18 mouse cellular contexts compared by ENCODE assay signal in the genomic region with DNA sequence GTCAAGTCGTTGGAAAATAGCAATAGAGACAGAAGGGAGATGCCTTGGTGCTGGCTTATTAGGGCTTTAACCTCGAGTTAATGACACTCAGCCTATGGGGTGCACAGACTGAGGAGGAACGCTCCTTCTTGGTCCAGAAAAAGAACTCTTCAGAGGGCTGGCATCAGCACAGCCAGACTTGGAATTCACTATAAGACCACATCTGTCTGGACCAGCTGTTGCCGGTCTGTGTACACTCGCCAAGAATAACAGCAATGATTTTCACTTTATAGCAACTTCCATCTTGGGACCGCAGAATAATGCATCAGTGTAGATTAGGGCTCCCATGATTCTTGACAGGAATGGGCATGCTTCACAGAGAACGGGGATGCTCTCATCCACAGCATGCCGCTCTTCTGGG.
DNase-seq lines count a peak whose midpoint lies in the region; ATAC-seq and TF ChIP-seq lines count a peak whose summit lies in the region.
"Had no signal": no experiment of that assay in that cellular context is flagged by ENCODE, and none has a peak within 500 bp of the region (broad histone marks: within the 10 kb centered on the region; RNA-seq: fewer than 3 reads in every experiment).

No protein-coding gene starts in this region.

- no peak overlapping the region for H3K4me2 ChIP-seq in kidney, embryonic 14.5 days (replicated peaks; ENCODE audit: low read depth, low read length)
- no peak overlapping the region for H3K4me2 ChIP-seq in limb, embryonic 13.5 days (replicated peaks)
- H3K4me2 ChIP-seq: embryonic facial prominence, embryonic 12.5 days; heart, embryonic 11.5 days; hindbrain, embryonic 12.5 days; liver, embryonic 11.5 days; midbrain, embryonic 11.5 days; neural tube, embryonic 12.5 days had no signal

- TF ChIP-seq CTCF in kidney, adult 2 months (conservative IDR thresholded peaks at IDR 0.05; ENCODE audit: insufficient read depth, insufficient read length, low read depth, low read length) = no peak

- 0 out of 2 replicates have a peak, but pooled peaks have one; percentile 20 for ATAC-seq in kidney, embryonic 14.5 days (ENCODE audit: low FRiP score, low TSS enrichment)
- ATAC-seq in limb, embryonic 13.5 days (ENCODE audit: low FRiP score, low read depth) = peak; percentile 59; the same call in 1 of the 2 replicates

- no peaks in the 10 kb centered on the region for H3K27me3 ChIP-seq in kidney, embryonic 14.5 days (ENCODE audit: control insufficient read depth, insufficient read depth, low read length)
- no peaks in the 10 kb centered on the region for H3K27me3 ChIP-seq in kidney, adult 2 months (replicated peaks; ENCODE audit: control insufficient read depth, insufficient read depth, low read length)
- H3K27me3 ChIP-seq in limb, embryonic 13.5 days = no peaks in the 10 kb centered on the region
- no peaks in the 10 kb centered on the region for H3K27me3 ChIP-seq in limb, embryonic 10.5 days (ENCODE audit: low read depth, poor library complexity, severe bottlenecking)
- H3K27me3 ChIP-seq: embryonic facial prominence, embryonic 12.5 days; hindbrain, embryonic 12.5 days; neural tube, embryonic 12.5 days had no signal

- DNase-seq in kidney, adult 2 months = no peak
- no peak for DNase-seq in limb, embryonic 10.5 days (ENCODE audit: low spot score)
- peak; percentile 26 for DNase-seq in 3T3-L1 (ENCODE audit: low read depth, low spot score)
- DNase-seq in fibroblast of lung, adult 2 months (ENCODE audit: low read depth) = peak; percentile 21
- DNase-seq in left cerebral cortex, adult 9 months (ENCODE audit: low spot score in 2 of 2) = no peak
- no peak for DNase-seq in cerebellum, postnatal 14 days
- DNase-seq: adrenal gland, adult 8-10 months; B cell, adult 2 months; cerebellum, adult 9-10 months; layer of hippocampus, postnatal 36 days had no signal

- no peak overlapping the region for H3K4me3 ChIP-seq in kidney, embryonic 14.5 days (ENCODE audit: low read length)
- H3K4me3 ChIP-seq in kidney, adult 2 months (ENCODE audit: insufficient read depth, low read depth, low read length) = no peak overlapping the region
- H3K4me3 ChIP-seq in limb, embryonic 13.5 days = no peak overlapping the region
- no peak overlapping the region for H3K4me3 ChIP-seq in limb, embryonic 10.5 days
- H3K4me3 ChIP-seq: embryonic facial prominence, embryonic 12.5 days; hindbrain, embryonic 12.5 days; neural tube, embryonic 12.5 days had no signal

- H3K27ac ChIP-seq in kidney, embryonic 14.5 days (ENCODE audit: low read depth, low read length) = no peak overlapping the region
- H3K27ac ChIP-seq in kidney, adult 2 months (ENCODE audit: insufficient read depth, low read depth, low read length) = no peak overlapping the region
- 0 out of 2 replicates have a peak overlapping the region, but pooled peaks have one; percentile 16 for H3K27ac ChIP-seq in limb, embryonic 13.5 days
- no peak overlapping the region for H3K27ac ChIP-seq in limb, embryonic 10.5 days
- H3K27ac ChIP-seq: embryonic facial prominence, embryonic 12.5 days; hindbrain, embryonic 12.5 days; neural tube, embryonic 12.5 days had no signal

- 61% methylated on average over 8 of the region's 8 CpGs for WGBS in kidney, embryonic 14.5 days
- WGBS in kidney, adult 2 months = 75% methylated on average over 8 of the region's 8 CpGs
- WGBS in limb, embryonic 13.5 days = 53% methylated on average over 8 of the region's 8 CpGs
- WGBS in limb, embryonic 10.5 days = 91% methylated on average over 8 of the region's 8 CpGs

- no peak overlapping the region for H3K9ac ChIP-seq in kidney, embryonic 14.5 days (ENCODE audit: low read depth, low read length)
- H3K9ac ChIP-seq in limb, embryonic 13.5 days = no peak overlapping the region
- H3K9ac ChIP-seq: embryonic facial prominence, embryonic 12.5 days; hindbrain, embryonic 12.5 days; neural tube, embryonic 12.5 days had no signal

- H3K4me1 ChIP-seq in kidney, embryonic 14.5 days (ENCODE audit: control insufficient read depth, insufficient read depth, low read length) = no peaks in the 10 kb centered on the region
- no peaks in the 10 kb centered on the region for H3K4me1 ChIP-seq in kidney, adult 2 months (ENCODE audit: control insufficient read depth, insufficient read depth, low read length)
- peaks cover 13% of the 10 kb centered on the region for H3K4me1 ChIP-seq in limb, embryonic 13.5 days
- H3K4me1 ChIP-seq in limb, embryonic 10.5 days = no peaks in the 10 kb centered on the region
- H3K4me1 ChIP-seq: embryonic facial prominence, embryonic 12.5 days; hindbrain, embryonic 12.5 days; neural tube, embryonic 12.5 days had no signal

- H3K36me3 ChIP-seq in kidney, embryonic 14.5 days (ENCODE audit: control insufficient read depth, insufficient read depth, low read length) = no peaks in the 10 kb centered on the region
- H3K36me3 ChIP-seq in kidney, adult 2 months (ENCODE audit: control insufficient read depth, insufficient read depth, low read length) = no peaks in the 10 kb centered on the region
- no peaks in the 10 kb centered on the region for H3K36me3 ChIP-seq in limb, embryonic 13.5 days
- no peaks in the 10 kb centered on the region for H3K36me3 ChIP-seq in limb, embryonic 10.5 days
- H3K36me3 ChIP-seq: embryonic facial prominence, embryonic 12.5 days; hindbrain, embryonic 12.5 days; neural tube, embryonic 12.5 days had no signal

- no peaks in the 10 kb centered on the region for H3K9me3 ChIP-seq in kidney, embryonic 14.5 days (ENCODE audit: control insufficient read depth, low read length)
- no peaks in the 10 kb centered on the region for H3K9me3 ChIP-seq in limb, embryonic 13.5 days
- no peaks in the 10 kb centered on the region for H3K9me3 ChIP-seq in limb, embryonic 10.5 days (replicated peaks)
- H3K9me3 ChIP-seq: embryonic facial prominence, embryonic 12.5 days; hindbrain, embryonic 12.5 days; neural tube, embryonic 12.5 days had no signal

- TF ChIP-seq POLR2A in kidney, adult 2 months (IDR thresholded peaks at IDR 0.05; ENCODE audit: low read depth, low read length) = no peak

Comparison
In these comparisons a context has a peak if more than half of its experiments do, and no peak if none do; other contexts are left out.
1. DNase-seq: peak in 3T3-L1 (single experiment) and fibroblast of lung, adult 2 months (single experiment); none in kidney, adult 2 months (single experiment), limb, embryonic 10.5 days (single experiment), left cerebral cortex, adult 9 months (0 of 2) and cerebellum, postnatal 14 days (0 of 2).